Mouse (Mus musculus) CH12.LX (cell line): ENCODE measurements around the gene Lonp1.

Experiments used
- CHD2 ChIP-seq: IDR thresholded peaks from 2 replicates; pipeline ENCODE4 v1.6.1; 2011; ENCODE audit warnings: low read length, improper control_type of control experiment
- CTCF ChIP-seq, 2 experiments: IDR thresholded peaks in 1 of 2; conservative IDR thresholded peaks in 1 of 2; 2 replicates each; pipeline ENCODE4 v1.5.1; 2011 to 2012; ENCODE audit warnings: low read depth in 2 of 2, low read length in 2 of 2, improper control_type of control experiment in 1 of 2, inconsistent platforms in 1 of 2, mild to moderate bottlenecking in 1 of 2, moderate library complexity in 1 of 2
- EP300 ChIP-seq: IDR thresholded peaks from 2 replicates; pipeline ENCODE4 v1.6.1; 2011; ENCODE audit warnings: low read length, improper control_type of control experiment
- MYC ChIP-seq: IDR thresholded peaks from 2 replicates; pipeline ENCODE4 v1.6.1; 2011; ENCODE audit warnings: low read depth, mild to moderate bottlenecking, improper control_type of control experiment, low read length

DNA sequence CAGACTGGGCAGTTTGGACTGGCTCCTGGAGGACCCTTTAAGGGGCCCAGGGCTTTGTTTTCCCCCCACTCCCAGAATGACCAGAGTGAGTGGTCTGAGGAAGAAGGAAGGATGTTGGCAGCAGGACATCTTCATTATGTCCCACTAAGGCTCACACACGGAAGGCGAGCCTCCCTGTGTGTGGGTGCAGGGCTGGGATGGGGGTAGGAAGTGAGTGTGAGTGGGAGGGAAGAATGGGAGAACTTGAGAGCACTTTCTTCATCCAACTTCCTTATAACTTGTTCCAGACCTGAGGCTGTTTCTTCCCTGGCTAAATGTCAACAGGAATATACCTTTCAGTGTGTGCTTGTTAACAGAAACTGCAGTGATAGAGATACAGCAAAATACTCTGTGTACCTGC, 15.4 kb downstream of the Lonp1 start:
- TF ChIP-seq MYC (no peak), CTCF (conservative IDR thresholded peaks at IDR 0.05 in 1 of 2, IDR thresholded peaks at IDR 0.05 in 1 of 2; ENCODE audit: low read depth in 2 of 2, low read length in 2 of 2) (no peak), EP300 (no peak), CHD2 (no peak)
